Mouse (Mus musculus) forebrain, postnatal 0 days (tissue): Measurements from ENCODE around the gene Pnpla8. TPM values are rescaled to one million over a fixed set of nuclear protein-coding genes. Genes with fewer than 3 reads are reported as not detected.

ENCODE experiments used
- ATAC-seq: fragments of 200-750 bp; cut with Nextera tagmentation; 2 replicates; pipeline ENCODE4 v1.8.0; 2017; ENCODE audit warnings: mild to moderate bottlenecking, moderate library complexity
- DNase-seq: peaks from one replicate; pipeline ENCODE4 v3.0.0-alpha.2; 2015
- H3K27ac ChIP-seq: fragments of 300-500 bp; sonication (generic); 2 replicates; pipeline ENCODE4 v1.5.1; 2014; ENCODE audit warnings: low read depth, mild to moderate bottlenecking, antibody characterized with exemption, low read length, moderate library complexity, mixed read lengths
- H3K27me3 ChIP-seq: fragments of 300-500 bp; sonication (generic); 2 replicates; pipeline ENCODE4 v1.6.1; 2014; ENCODE audit warnings: mild to moderate bottlenecking, low read length, mixed read lengths; ENCODE audit not compliant: insufficient read depth
- H3K36me3 ChIP-seq: fragments of 300-500 bp; sonication (generic); 2 replicates; pipeline ENCODE4 v1.6.1; 2014; ENCODE audit warnings: mild to moderate bottlenecking, moderate library complexity; ENCODE audit not compliant: insufficient read depth
- H3K4me1 ChIP-seq: fragments of 300-500 bp; sonication (generic); 2 replicates; pipeline ENCODE4 v1.6.1; 2014; ENCODE audit warnings: antibody characterized with exemption; ENCODE audit not compliant: insufficient read depth
- H3K4me2 ChIP-seq: fragments of 300-500 bp; sonication (generic); 2 replicates; pipeline ENCODE4 v1.6.1; 2014; ENCODE audit warnings: low read depth, mild to moderate bottlenecking, moderate library complexity
- H3K4me3 ChIP-seq: fragments of 300-500 bp; sonication (generic); 2 replicates; pipeline ENCODE4 v1.5.1; 2014; ENCODE audit warnings: low read depth, low read length, mixed read lengths
- H3K9ac ChIP-seq: fragments of 300-500 bp; sonication (generic); 2 replicates; pipeline ENCODE4 v1.6.1; 2014; ENCODE audit warnings: mild to moderate bottlenecking
- H3K9me3 ChIP-seq: fragments of 300-500 bp; sonication (generic); 2 replicates; pipeline ENCODE4 v1.6.1; 2016; ENCODE audit warnings: low read length
- CTCF ChIP-seq: sonication (generic); IDR thresholded peaks from 2 replicates; pipeline ENCODE4 v1.5.1; 2016; ENCODE audit warnings: antibody characterized with exemption, control low read depth, low read depth
- WGBS: fragments of 180-500 bp; shearing (Covaris S2); extraction: QIAGEN DNeasy Blood & Tissue Kit; methylation state at CpG from one replicate; pipeline ENCODE4 v1.1.7; 2014; 5-methylcytosine and 5-hydroxymethylcytosine counted together
- polyA plus RNA-seq: library from polyadenylated mRNA; unstranded; fragments of >200 nt; fragmentation: Nextera tagmentation; extraction: Ambion mirVana; gene quantifications from 2 replicates; pipeline ENCODE4 v1.2.1, GENCODE M21; 2015
- total RNA-seq: library from RNA; depleted of rRNA; stranded (reverse); fragments of >200 nt; gene quantifications from 2 replicates; pipeline ENCODE4 v1.2.3, GENCODE M21; 2014

The Pnpla8 gene
- total and polyA plus RNA-seq, 2 experiments from 2014 or later, result 122 to 123 TPM

DNA sequence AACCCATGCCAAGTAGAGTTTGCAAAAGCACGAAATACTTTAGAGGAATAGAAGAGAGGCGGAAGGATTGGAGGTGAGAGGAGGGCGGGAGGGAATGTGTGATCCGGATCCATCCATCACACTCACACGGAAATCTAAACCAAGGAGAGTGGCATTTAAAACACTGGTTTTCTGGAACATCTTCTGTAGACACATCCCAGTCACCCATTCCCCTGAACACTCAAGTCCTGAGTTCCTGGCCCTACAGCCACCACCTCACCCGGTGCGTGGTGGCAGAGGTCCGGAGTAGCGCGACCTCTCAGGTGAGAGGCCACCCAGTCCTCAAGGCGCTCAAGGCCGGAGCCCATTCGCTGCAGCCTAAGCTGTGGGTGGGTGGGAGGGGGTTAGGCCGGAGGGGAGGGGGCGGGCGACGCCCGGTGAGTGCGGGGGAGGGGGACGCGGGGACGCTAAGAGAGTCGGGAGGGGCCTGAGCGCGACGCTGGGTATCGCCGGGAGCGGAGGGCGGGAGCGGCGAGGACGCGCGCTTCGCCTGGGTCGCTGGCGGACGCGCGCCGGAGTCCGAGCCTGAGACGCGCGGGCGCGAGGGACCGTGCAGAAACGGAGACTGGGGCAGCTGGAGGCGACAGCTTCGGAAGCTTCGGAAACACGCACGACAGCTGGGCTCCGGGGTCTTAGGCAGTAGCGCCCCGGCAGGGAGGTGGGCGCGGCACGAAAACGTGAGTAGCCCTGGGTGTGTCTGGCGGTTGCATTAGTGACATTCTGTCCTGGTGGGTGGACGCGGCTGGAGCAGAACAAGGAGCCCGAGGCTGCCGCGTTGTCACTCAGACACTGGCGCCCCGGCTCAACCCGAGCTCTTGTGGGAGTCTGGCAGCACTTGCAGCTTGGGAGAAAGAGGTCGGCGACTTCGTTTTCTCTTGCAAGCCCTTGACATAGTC is 107.5 kb downstream of the Pnpla8 start, which contains the start of gene Nrcam:
Gene Nrcam (plus strand): TSS at position 505 of the 935 bp plus-strand sequence.
- Histone ChIP-seq H3K4me2 (peak within 1 kb of the TSS; percentile 74), H3K27me3 (no peaks in the 10 kb centered on the region), H3K4me1 (peaks cover 17% of the 10 kb centered on the region), H3K9ac (peak within 1 kb of the TSS; percentile 78), H3K27ac (peak within 1 kb of the TSS; percentile 89), H3K4me3 (peak within 1 kb of the TSS; percentile 82), H3K9me3 (no peaks in the 10 kb centered on the region), H3K36me3 (no peaks in the 10 kb centered on the region)
- TF ChIP-seq CTCF, result no peak
- 2% methylated on average over 72 of the region's 74 CpGs for WGBS
- ATAC-seq (peak; percentile 70), DNase-seq (peak; percentile 83)

DNA sequence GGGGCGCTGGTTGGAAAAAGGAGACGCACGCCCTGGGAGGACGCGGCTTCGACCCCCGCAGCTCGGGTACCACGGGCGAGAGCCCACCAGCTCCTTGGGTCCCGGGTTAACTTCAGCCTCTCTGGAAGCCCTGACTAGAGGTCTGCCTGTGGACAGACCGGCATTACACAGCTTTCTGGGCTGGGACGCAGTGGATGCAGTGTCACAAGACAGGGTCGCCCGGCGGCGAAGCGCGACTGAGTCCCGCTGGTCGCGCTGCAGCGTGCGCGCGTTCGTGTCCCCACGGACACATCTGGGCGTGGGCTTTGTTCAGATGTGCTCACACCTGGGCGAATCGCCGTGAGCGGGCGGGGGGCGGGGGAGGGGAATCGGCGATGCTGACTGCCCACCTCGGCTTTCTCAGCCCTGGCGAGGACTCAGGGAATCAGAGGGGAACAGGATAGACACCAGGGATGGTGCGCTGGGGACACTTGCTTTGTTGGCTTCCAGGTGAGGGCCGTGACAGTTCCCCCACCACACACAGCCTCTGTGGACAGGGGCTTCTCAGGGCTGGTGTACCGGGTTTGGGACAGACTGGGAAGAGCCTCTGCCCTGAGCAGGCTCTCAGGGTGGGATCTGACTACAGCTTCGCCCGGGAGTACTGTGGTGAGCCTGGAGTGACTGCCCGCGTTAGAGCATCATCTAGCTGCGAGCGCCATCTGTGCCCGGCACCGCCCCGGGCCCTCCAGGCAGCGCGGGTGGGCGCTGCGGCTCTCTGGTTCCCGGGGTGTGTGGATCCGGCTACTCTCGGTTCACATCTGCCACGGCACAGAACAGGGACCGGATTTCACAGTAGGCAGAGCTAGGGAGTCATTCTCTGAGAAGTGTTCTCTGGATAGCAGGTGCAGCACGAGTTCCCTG is 108.4 kb downstream of the Pnpla8 start:
- Histone ChIP-seq H3K4me3 (peak overlapping the region; percentile 82), H3K27ac (peak overlapping the region; percentile 89), H3K27me3 (no peaks in the 10 kb centered on the region), H3K9ac (peak overlapping the region; percentile 78), H3K36me3 (no peaks in the 10 kb centered on the region), H3K4me1 (peaks cover 17% of the 10 kb centered on the region), H3K9me3 (no peaks in the 10 kb centered on the region), H3K4me2 (peak overlapping the region; percentile 74)
- no peak; the same call in 1 of the 2 replicates for TF ChIP-seq CTCF
- WGBS, result under 1% methylated on average over 60 of the region's 61 CpGs
- peak; percentile 77 for ATAC-seq
- peak; percentile 79 for DNase-seq

DNA sequence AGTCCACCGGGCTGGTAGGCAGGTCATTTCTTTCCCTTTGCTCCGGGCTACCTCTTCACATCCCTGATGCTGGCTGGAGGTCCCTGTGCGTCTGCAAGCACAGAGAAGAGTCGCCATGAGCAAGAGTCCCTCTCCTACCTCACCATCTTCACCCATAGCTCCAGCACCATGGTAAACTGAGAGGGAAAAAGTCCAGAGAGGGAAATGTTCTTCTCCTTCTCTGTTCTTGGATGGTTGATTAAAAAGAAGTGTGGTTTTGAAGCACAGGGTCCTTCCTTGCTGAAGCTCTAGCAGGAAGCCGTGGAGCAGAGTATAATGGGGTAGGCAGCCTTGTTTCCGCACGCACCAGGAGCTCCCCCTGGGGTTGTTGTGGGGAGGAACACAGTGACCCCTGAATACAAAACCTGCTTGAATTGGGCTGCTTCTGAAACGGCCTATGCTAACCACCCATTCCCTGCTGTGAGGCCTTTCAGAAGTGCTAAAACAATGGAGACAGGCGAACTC is 109.1 kb downstream of the Pnpla8 start:
- peak; percentile 49 for TF ChIP-seq CTCF
- peak; percentile 19 for ATAC-seq
- WGBS, result 2% methylated on average over 9 of the region's 9 CpGs

DNA sequence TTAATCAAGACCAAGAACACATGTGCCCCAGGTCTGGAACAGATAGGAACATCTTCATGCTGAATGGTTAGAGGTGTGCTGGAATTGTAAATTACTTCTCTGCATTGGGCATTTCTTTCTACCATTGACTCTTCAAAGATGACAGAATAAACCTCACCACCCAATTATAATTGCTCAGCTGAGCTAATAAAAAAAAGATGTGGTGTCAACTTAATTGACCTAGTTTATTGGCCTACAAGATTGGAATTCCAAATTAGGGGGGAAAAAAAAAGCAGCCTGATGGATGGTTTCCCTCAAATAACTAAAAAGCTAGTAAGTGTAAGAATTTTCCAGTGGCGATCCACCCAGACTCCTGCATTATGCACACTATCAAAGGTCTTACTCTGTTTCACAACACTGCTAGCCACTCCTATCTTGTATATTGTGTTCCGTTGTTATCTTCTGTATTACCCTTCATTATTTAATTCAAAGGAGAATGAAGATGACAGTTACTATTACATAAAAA is 116.0 kb downstream of the Pnpla8 start:
- TF ChIP-seq CTCF, result no peak
- Histone ChIP-seq H3K27ac (no peak overlapping the region), H3K9ac (no peak overlapping the region), H3K4me2 (no peak overlapping the region), H3K4me1 (peaks cover 14% of the 10 kb centered on the region), H3K9me3 (no peaks in the 10 kb centered on the region), H3K27me3 (no peaks in the 10 kb centered on the region), H3K36me3 (no peaks in the 10 kb centered on the region), H3K4me3 (no peak overlapping the region)
- DNase-seq, result no peak
- 39% methylated on average over 2 of the region's 2 CpGs for WGBS
- ATAC-seq, result no peak

More for the DNA sequence above, 109.1 kb downstream of the Pnpla8 start:
- Histone ChIP-seq H3K4me2 (peak overlapping the region; percentile 74), H3K9ac (peak overlapping the region; percentile 78), H3K27me3 (no peaks in the 10 kb centered on the region), H3K9me3 (no peaks in the 10 kb centered on the region), H3K4me1 (peaks cover 17% of the 10 kb centered on the region), H3K4me3 (peak overlapping the region; percentile 82), H3K27ac (peak overlapping the region; percentile 89), H3K36me3 (no peaks in the 10 kb centered on the region)
- DNase-seq, result peak; percentile 43

DNA sequence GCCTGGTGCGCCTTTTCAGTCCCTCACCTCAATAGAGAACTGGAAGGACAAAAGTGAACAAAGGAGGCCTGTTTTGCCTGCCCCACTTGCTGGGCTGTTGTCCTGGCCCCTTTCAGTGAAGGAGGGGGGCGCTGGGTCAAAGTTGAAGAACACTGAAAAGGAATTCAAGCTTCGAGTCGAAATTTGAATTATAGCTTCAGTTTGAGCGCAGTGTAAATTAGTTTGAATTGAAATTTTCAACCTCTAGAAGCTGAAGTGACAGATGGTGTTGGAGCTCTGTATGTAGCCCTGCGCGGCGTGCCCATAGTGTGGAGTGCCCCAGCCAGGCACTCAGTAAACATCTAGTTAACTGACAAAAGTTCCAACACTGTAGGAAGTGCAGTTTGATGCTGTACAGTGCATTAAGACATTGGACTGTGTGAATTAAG is 117.0 kb downstream of the Pnpla8 start:
- H3K27me3 ChIP-seq, result no peaks in the 10 kb centered on the region
- H3K36me3 ChIP-seq, result no peaks in the 10 kb centered on the region
- 8% methylated on average over 8 of the region's 8 CpGs for WGBS
- H3K9me3 ChIP-seq, result no peaks in the 10 kb centered on the region
- H3K9ac ChIP-seq, result no peak overlapping the region
- H3K4me2 ChIP-seq, result 0 out of 2 replicates have a peak overlapping the region, but pooled peaks have one; percentile 11
- TF ChIP-seq CTCF, result no peak
- peak; percentile 51 for DNase-seq
- peak overlapping the region; percentile 29 for H3K27ac ChIP-seq
- H3K4me1 ChIP-seq, result peaks cover 16% of the 10 kb centered on the region
- peak; percentile 87 for ATAC-seq
- H3K4me3 ChIP-seq, result no peak overlapping the region

DNA sequence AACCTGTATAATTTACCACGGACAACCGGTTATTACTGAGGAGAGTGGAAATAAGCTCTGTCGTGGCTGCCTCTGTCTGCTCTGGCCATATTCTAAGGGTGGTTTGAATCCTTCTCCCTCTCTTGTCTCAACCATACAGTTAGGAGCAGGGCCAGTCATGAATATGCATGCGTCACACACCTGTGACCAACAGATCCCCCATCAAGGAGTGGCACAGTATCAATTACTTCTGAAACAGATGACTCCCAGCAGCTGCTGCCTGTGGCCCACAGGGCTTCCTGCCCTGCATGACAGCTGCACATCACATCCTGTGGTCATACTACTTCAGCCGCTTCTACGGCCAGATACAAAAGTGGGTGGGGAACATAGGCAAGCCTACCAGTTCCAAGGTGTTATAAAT is 122.9 kb downstream of the Pnpla8 start:
- H3K36me3 ChIP-seq, result no peaks in the 10 kb centered on the region
- no peaks in the 10 kb centered on the region for H3K9me3 ChIP-seq
- H3K4me1 ChIP-seq, result 0 out of 2 replicates have a peak, but pooled peaks cover 9% of the 10 kb centered on the region
- 68% methylated on average over 6 of the region's 6 CpGs for WGBS
- H3K27me3 ChIP-seq, result no peaks in the 10 kb centered on the region
- H3K4me2 ChIP-seq, result no peak overlapping the region
- no peak overlapping the region for H3K9ac ChIP-seq
- no peak for ATAC-seq
- DNase-seq, result no peak
- no peak for TF ChIP-seq CTCF
- no peak overlapping the region for H3K27ac ChIP-seq
- no peak overlapping the region for H3K4me3 ChIP-seq
